Mouse (Mus musculus) ES-Bruce4 (cell line): ENCODE results near the gene Rps29. TPM values are rescaled to one million over a fixed set of nuclear protein-coding genes. Genes with fewer than 3 reads are reported as not detected.
A peak's percentile ranks its signal among the peaks of the same experiment; 100 is the strongest.
"Not testable (repeated sequence)": the region's sequence is repeated elsewhere in the genome, so short reads cannot be mapped to it uniquely, and the experiment has no call there.

Experiments used
- H3K27ac ChIP-seq: 2 replicates; pipeline ENCODE4 v1.5.1; 2012; ENCODE audit warnings: low read length, inconsistent platforms; ENCODE audit not compliant: insufficient read depth
- H3K27me3 ChIP-seq: 2 replicates; pipeline ENCODE4 v1.6.1; 2012; ENCODE audit warnings: mild to moderate bottlenecking, low read length, inconsistent platforms; ENCODE audit not compliant: control insufficient read depth, poor library complexity, insufficient read depth, severe bottlenecking
- H3K36me3 ChIP-seq: 2 replicates; pipeline ENCODE4 v1.6.1; 2012; ENCODE audit warnings: inconsistent platforms, mild to moderate bottlenecking, low read length, moderate library complexity; ENCODE audit not compliant: control insufficient read depth, poor library complexity, insufficient read depth, severe bottlenecking
- H3K4me1 ChIP-seq: one replicate; pipeline ENCODE4 v1.8.1; 2011; ENCODE audit warnings: low read length; ENCODE audit not compliant: control insufficient read depth, insufficient read depth
- H3K4me3 ChIP-seq: 2 replicates; pipeline ENCODE4 v1.5.1; 2011; ENCODE audit warnings: low read depth, mild to moderate bottlenecking, low read length
- H3K9ac ChIP-seq: 2 replicates; pipeline ENCODE4 v1.6.1; 2012; ENCODE audit warnings: low read depth, mild to moderate bottlenecking, inconsistent platforms; ENCODE audit not compliant: poor library complexity, severe bottlenecking
- H3K9me3 ChIP-seq: replicated peaks from 2 replicates; pipeline ENCODE4 v1.6.1; 2012; ENCODE audit warnings: mild to moderate bottlenecking, low read length, inconsistent platforms; ENCODE audit not compliant: control insufficient read depth, poor library complexity, insufficient read depth, severe bottlenecking
- CTCF ChIP-seq: IDR thresholded peaks from one replicate; pipeline ENCODE4 v1.8.1; 2011; ENCODE audit warnings: low read depth, low read length
- EP300 ChIP-seq: IDR thresholded peaks from 2 replicates; pipeline ENCODE4 v1.6.1; 2011; ENCODE audit warnings: low read depth, low read length; ENCODE audit not compliant: insufficient read depth
- POLR2A ChIP-seq: IDR thresholded peaks from one replicate; pipeline ENCODE4 v1.8.1; 2011; ENCODE audit warnings: low read length; ENCODE audit not compliant: insufficient read depth
- polyA plus RNA-seq: library from polyadenylated mRNA; stranded (reverse); fragments of >200 nt; gene quantifications from 2 replicates; pipeline ENCODE4 v1.2.4, GENCODE M21; 2011; ENCODE audit warnings: low read depth; ENCODE audit not compliant: missing spikeins, insufficient read depth, insufficient read length

Rps29 gene
- polyA plus RNA-seq, result 1,335 and 1,350 TPM in 2 replicates

- H3K27me3 ChIP-seq, H3K9me3 ChIP-seq, H3K4me1 ChIP-seq: not testable (repeated sequence)
- peak within 1 kb of the TSS; percentile 62 for H3K27ac ChIP-seq
- H3K36me3 ChIP-seq, result peaks cover 26% of the 10 kb centered on the region
- H3K9ac ChIP-seq, result peak within 1 kb of the TSS; percentile 97
- peak within 1 kb of the TSS; percentile 99 for H3K4me3 ChIP-seq
These were observed at the start of gene Rps29 for GRCm38 (mm10) chr12:69158765-69159577. Rps29 (minus strand) TSS chr12:69159186.

GRCm38 (mm10) chr12:69208520-69208919 is 49.5 kb upstream of the Rps29 start:
- TF ChIP-seq CTCF (peak; percentile 15), POLR2A (no peak)
- Histone ChIP-seq H3K36me3 (peaks cover 12% of the 10 kb centered on the region), H3K27ac (no peak overlapping the region), H3K9ac (no peak overlapping the region), H3K4me3 (no peak overlapping the region), H3K4me1 (no peaks in the 10 kb centered on the region), H3K9me3 (no peaks in the 10 kb centered on the region), H3K27me3 (no peaks in the 10 kb centered on the region)

- peaks cover 8% of the 10 kb centered on the region for H3K36me3 ChIP-seq
- H3K9me3 ChIP-seq, result no peaks in the 10 kb centered on the region
- TF ChIP-seq EP300 (no peak), POLR2A (no peak), CTCF (no peak)
- H3K27me3 ChIP-seq, result no peaks in the 10 kb centered on the region
- H3K27ac ChIP-seq, result no peak overlapping the region
- H3K4me3 ChIP-seq, result no peak overlapping the region
- H3K4me1 ChIP-seq, result no peaks in the 10 kb centered on the region
- H3K9ac ChIP-seq, result no peak overlapping the region
These were observed 48.9 kb upstream of the Rps29 start for GRCm38 (mm10) chr12:69207926-69208325.

GRCm38 (mm10) chr12:69207396-69207795 is 48.4 kb upstream of the Rps29 start:
- TF ChIP-seq POLR2A (no peak), EP300 (no peak), CTCF (no peak)

GRCm38 (mm10) chr12:69204052-69204833 is 45.3 kb upstream of the Rps29 start, which contains the start of gene Gm49384:
Gm49384 (minus strand) TSS chr12:69204267.
- Histone ChIP-seq H3K27ac (no peak within 1 kb of the TSS), H3K9ac (no peak within 1 kb of the TSS), H3K4me1 (no peaks in the 10 kb centered on the region), H3K36me3 (peaks cover 15% of the 10 kb centered on the region), H3K27me3 (no peaks in the 10 kb centered on the region), H3K4me3 (no peak within 1 kb of the TSS), H3K9me3 (no peaks in the 10 kb centered on the region)
- TF ChIP-seq CTCF (no peak), EP300 (no peak), POLR2A (no peak)

More at GRCm38 (mm10) chr12:69207396-69207795, 48.4 kb upstream of the Rps29 start:
- H3K4me1 ChIP-seq, result no peaks in the 10 kb centered on the region
- H3K36me3 ChIP-seq, result peaks cover 8% of the 10 kb centered on the region
- H3K9me3 ChIP-seq, result no peaks in the 10 kb centered on the region
- no peak overlapping the region for H3K9ac ChIP-seq
- no peak overlapping the region for H3K27ac ChIP-seq
- no peaks in the 10 kb centered on the region for H3K27me3 ChIP-seq
- H3K4me3 ChIP-seq, result no peak overlapping the region

- no peak for TF ChIP-seq CTCF
- TF ChIP-seq EP300, result no peak
- TF ChIP-seq POLR2A, result no peak
- peaks cover 11% of the 10 kb centered on the region for H3K36me3 ChIP-seq
- H3K4me1 ChIP-seq, result peaks cover 1% of the 10 kb centered on the region
- H3K27ac ChIP-seq, result no peak overlapping the region
- H3K27me3 ChIP-seq, result no peaks in the 10 kb centered on the region
- no peak overlapping the region for H3K9ac ChIP-seq
- H3K9me3 ChIP-seq, result no peaks in the 10 kb centered on the region
- no peak overlapping the region for H3K4me3 ChIP-seq
These were observed 40.0 kb upstream of the Rps29 start for GRCm38 (mm10) chr12:69198985-69199384.
